Mouse (Mus musculus) spleen, adult 2 months (tissue): ENCODE measurements around the gene Morn5. TPM values are rescaled to one million over a fixed set of nuclear protein-coding genes. Genes with fewer than 3 reads are reported as not detected.
A peak's percentile ranks its signal among the peaks of the same experiment; 100 is the strongest.

Source experiments
- DNase-seq, 2 experiments: peaks; one replicate each; pipeline versions ENCODE4 v3.0.0 to v3.0.0-alpha.2; 2012 to 2021; ENCODE audit warnings: low spot score in 2 of 2, low read depth in 1 of 2
- H3K27ac ChIP-seq: fragments of 200-500 bp; 2 replicates; pipeline ENCODE4 v1.5.1; 2012; ENCODE audit warnings: low read length, inconsistent platforms; ENCODE audit not compliant: insufficient read depth
- H3K27me3 ChIP-seq: fragments of 200-500 bp; 2 replicates; pipeline ENCODE4 v1.6.1; 2012; ENCODE audit warnings: mild to moderate bottlenecking, moderate library complexity, low read length, inconsistent platforms; ENCODE audit not compliant: control insufficient read depth, insufficient read depth
- H3K36me3 ChIP-seq: fragments of 200-500 bp; 2 replicates; pipeline ENCODE4 v1.6.1; 2012; ENCODE audit warnings: mild to moderate bottlenecking, low read length, inconsistent platforms; ENCODE audit not compliant: control insufficient read depth, insufficient read depth
- H3K4me1 ChIP-seq: fragments of 200-500 bp; 2 replicates; pipeline ENCODE4 v1.6.1; 2011; ENCODE audit warnings: inconsistent platforms; ENCODE audit not compliant: control insufficient read depth, insufficient read depth, insufficient read length
- H3K4me3 ChIP-seq: fragments of 200-500 bp; 2 replicates; pipeline ENCODE4 v1.5.1; 2011; ENCODE audit warnings: mild to moderate bottlenecking, inconsistent platforms; ENCODE audit not compliant: insufficient read depth, insufficient read length; ENCODE audit errors: extremely low read depth
- CTCF ChIP-seq: fragments of 200-500 bp; IDR thresholded peaks from 2 replicates; pipeline ENCODE4 v1.5.1; 2011; ENCODE audit warnings: mild to moderate bottlenecking, inconsistent platforms; ENCODE audit not compliant: insufficient read depth, insufficient read length, insufficient replicate concordance; ENCODE audit errors: extremely low read depth
- POLR2A ChIP-seq: fragments of 200-500 bp; IDR thresholded peaks from 2 replicates; pipeline ENCODE4 v1.6.1; 2011; ENCODE audit warnings: low read depth, low read length, inconsistent platforms
- WGBS: fragments of 180-500 bp; shearing (Covaris S2); methylation state at CpG from one replicate; pipeline ENCODE4 v1.1.7; 2018; 5-methylcytosine and 5-hydroxymethylcytosine counted together
- polyA plus RNA-seq: library from polyadenylated mRNA; depleted of rRNA; stranded (reverse); fragments of >200 nt; gene quantifications from 2 replicates; pipeline ENCODE4 v1.2.3, GENCODE M21; 2012

The Morn5 gene
- polyA plus RNA-seq, 1 experiment = not detected

DNA sequence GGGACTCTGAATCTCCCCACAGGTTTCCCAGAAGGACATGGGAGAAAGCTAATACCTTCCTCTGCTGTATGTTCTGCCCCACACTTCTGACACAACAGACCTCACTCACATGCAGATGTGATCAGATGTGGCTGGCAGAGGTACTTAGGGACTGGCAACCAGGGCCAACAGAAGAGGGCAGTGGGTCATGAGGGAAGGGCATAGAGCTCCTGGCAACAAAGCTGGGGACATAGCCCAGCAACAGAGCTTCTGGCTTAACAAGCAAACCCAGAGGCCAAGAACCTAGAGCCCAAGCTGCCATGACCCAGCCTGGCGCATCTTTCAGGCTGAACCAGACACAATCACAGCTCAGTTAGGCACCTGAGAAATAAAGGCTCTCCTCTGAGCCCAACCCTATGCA lies 35.8 kb downstream of the Morn5 start:
- 96% methylated on average over 1 of the region's 1 CpGs for WGBS
- Histone ChIP-seq H3K36me3 (no peaks in the 10 kb centered on the region), H3K4me1 (no peaks in the 10 kb centered on the region), H3K27me3 (peaks cover 3% of the 10 kb centered on the region; the same call in 1 of the 2 replicates), H3K4me3 (no peak overlapping the region), H3K27ac (no peak overlapping the region)
- DNase-seq = no peak
- TF ChIP-seq POLR2A (no peak), CTCF (no peak)

DNA sequence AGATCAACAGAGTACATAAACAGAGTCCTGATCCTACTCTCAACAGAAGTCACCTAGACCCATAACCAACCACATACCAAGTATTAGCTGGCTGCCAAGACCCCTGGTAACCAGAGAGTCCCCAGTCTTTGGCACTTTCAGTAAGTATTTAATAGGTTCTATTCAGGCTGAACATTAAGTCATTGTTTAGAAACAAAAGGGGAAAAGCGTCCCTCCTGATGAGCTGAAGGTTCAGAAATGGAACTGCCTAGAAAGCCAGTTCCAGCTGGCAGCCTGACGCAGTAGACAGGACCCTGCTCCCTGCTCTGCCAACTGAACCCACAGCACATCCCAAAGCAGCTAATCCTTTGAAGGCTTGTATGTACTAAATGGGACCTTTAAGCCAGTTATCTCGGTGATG lies 39.9 kb downstream of the Morn5 start:
- peaks cover 5% of the 10 kb centered on the region for H3K4me1 ChIP-seq
- H3K27me3 ChIP-seq = peaks cover 17% of the 10 kb centered on the region
- no peak for DNase-seq
- TF ChIP-seq POLR2A = no peak
- no peak for TF ChIP-seq CTCF
- H3K36me3 ChIP-seq = no peaks in the 10 kb centered on the region
- WGBS = 56% methylated on average over 3 of the region's 3 CpGs
- H3K27ac ChIP-seq = no peak overlapping the region
- no peak overlapping the region for H3K4me3 ChIP-seq

GRCm38 (mm10) chr2:36090853-36091741 lies 41.8 kb downstream of the Morn5 start:
- DNase-seq = peak in 1 of 2 experiments; percentile 25
- 5% methylated on average over 69 of the region's 70 CpGs for WGBS
- H3K4me3 ChIP-seq = peak overlapping the region; percentile 40; the same call in 1 of the 2 replicates
- H3K27ac ChIP-seq = no peak overlapping the region
- TF ChIP-seq CTCF = no peak
- no peak for TF ChIP-seq POLR2A
- no peaks in the 10 kb centered on the region for H3K36me3 ChIP-seq
- H3K27me3 ChIP-seq = peaks cover 19% of the 10 kb centered on the region
- H3K4me1 ChIP-seq = peaks cover 5% of the 10 kb centered on the region

DNA sequence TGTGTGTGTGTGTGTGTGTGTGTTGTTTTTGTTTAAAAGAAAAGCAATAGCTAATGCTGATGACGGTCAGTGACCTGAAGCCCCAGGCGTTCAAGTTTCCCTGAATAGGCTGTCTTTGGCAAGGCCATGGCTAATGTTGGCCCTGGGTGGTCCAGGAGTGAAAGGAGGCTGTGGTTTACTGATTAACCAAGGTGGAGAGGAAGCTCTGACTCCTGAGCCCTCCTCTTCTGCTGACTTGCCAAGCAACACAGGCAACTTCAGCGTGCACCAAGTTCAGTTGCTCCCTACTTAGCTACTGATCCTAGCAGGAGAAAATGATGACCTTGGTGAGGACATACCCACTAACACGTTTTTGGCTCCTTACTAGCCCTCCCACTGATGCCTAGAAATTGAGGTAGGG lies 43.5 kb downstream of the Morn5 start:
- TF ChIP-seq POLR2A (no peak), CTCF (no peak)
- DNase-seq = no peak
- H3K4me1 ChIP-seq = peaks cover 5% of the 10 kb centered on the region
- peaks cover 24% of the 10 kb centered on the region for H3K27me3 ChIP-seq
- no peaks in the 10 kb centered on the region for H3K36me3 ChIP-seq
- H3K4me3 ChIP-seq = no peak overlapping the region
- 17% methylated on average over 4 of the region's 4 CpGs for WGBS
- H3K27ac ChIP-seq = no peak overlapping the region

DNA sequence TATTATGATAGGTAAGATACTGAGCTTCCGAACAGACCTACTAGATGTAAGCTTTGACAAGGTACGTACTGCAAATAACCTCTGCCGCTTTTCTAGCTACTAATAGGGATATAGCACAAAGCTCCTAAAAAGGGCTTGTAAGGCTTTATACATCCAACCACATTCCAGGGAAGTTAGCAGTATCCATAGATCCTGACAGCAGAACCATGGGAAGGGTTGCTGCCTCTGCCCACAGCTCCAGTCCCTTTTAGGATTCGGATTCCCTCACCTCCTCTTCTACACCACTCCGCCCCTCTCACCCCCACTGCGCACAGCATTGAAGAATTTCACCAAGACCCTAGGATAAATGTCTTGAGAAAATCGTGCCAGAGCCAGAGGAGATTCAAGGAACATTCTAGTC lies 44.0 kb downstream of the Morn5 start:
- H3K27me3 ChIP-seq = peaks cover 26% of the 10 kb centered on the region
- H3K4me3 ChIP-seq = no peak overlapping the region
- 38% methylated on average over 7 of the region's 7 CpGs for WGBS
- no peak for DNase-seq
- H3K27ac ChIP-seq = no peak overlapping the region
- TF ChIP-seq CTCF = no peak
- TF ChIP-seq POLR2A = no peak
- peaks cover 5% of the 10 kb centered on the region for H3K4me1 ChIP-seq
- no peaks in the 10 kb centered on the region for H3K36me3 ChIP-seq

DNA sequence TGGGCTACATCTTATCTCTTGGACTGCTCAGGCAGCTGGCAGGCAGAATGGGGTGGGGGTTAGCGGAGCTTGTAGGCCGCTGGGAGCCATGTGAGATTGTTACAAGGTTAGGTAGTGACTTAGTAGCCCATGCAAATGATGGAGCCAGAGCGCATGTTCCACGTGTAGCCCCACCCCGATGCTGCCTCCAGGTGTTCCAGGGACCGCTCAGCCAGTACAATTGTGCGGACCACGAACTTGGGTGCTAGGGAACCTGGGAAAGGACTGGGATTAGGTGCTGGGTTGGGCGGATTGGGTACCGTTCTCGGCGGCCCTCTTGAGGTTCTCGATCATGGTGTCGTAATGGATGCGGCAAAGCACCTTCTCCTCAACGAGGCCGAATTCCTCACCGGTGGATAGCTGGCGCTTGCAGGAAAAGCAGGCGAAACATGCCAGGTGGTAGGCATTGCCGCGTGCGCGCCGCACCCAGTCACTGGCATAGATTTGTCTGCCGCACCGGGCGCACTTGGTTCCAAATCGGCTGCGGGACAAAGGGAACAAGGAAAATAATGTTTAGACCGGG lies 44.7 kb downstream of the Morn5 start:
- 11% methylated on average over 31 of the region's 31 CpGs for WGBS
- no peak for DNase-seq
- H3K4me1 ChIP-seq = peaks cover 5% of the 10 kb centered on the region
- H3K27ac ChIP-seq = no peak overlapping the region
- no peak overlapping the region for H3K4me3 ChIP-seq
- H3K27me3 ChIP-seq = peaks cover 25% of the 10 kb centered on the region
- TF ChIP-seq CTCF (no peak), POLR2A (no peak)
- no peaks in the 10 kb centered on the region for H3K36me3 ChIP-seq
